Mouse (Mus musculus) neural tube, embryonic 14.5 days (tissue): ENCODE data around the gene Dnah1. TPM values are rescaled to one million over a fixed set of nuclear protein-coding genes. Genes with fewer than 3 reads are reported as not detected.

Source experiments
- ATAC-seq: fragments of 200-750 bp; cut with Nextera tagmentation; 2 replicates; pipeline ENCODE4 v1.8.0; 2017; ENCODE audit warnings: low read depth, mild to moderate bottlenecking, moderate TSS enrichment, moderate library complexity
- H3K27ac ChIP-seq: fragments of 300-500 bp; sonication (generic); 2 replicates; pipeline ENCODE4 v1.5.1; 2014; ENCODE audit warnings: low read depth, mild to moderate bottlenecking, control low read depth, low read length, moderate library complexity, mixed read lengths
- H3K27me3 ChIP-seq: fragments of 300-500 bp; sonication (generic); 2 replicates; pipeline ENCODE4 v1.6.1; 2014; ENCODE audit warnings: low read length; ENCODE audit not compliant: control insufficient read depth, insufficient read depth
- H3K36me3 ChIP-seq: fragments of 300-500 bp; sonication (generic); 2 replicates; pipeline ENCODE4 v1.6.1; 2014; ENCODE audit warnings: low read length, mixed read lengths; ENCODE audit not compliant: control insufficient read depth, insufficient read depth
- H3K4me1 ChIP-seq: fragments of 300-500 bp; sonication (generic); 2 replicates; pipeline ENCODE4 v1.6.1; 2014; ENCODE audit warnings: low read length; ENCODE audit not compliant: control insufficient read depth, insufficient read depth
- H3K4me2 ChIP-seq: fragments of 300-500 bp; sonication (generic); 2 replicates; pipeline ENCODE4 v1.6.1; 2014; ENCODE audit warnings: mild to moderate bottlenecking, low read depth, low read length, control low read depth
- H3K4me3 ChIP-seq: fragments of 300-500 bp; sonication (generic); 2 replicates; pipeline ENCODE4 v1.5.1; 2014; ENCODE audit warnings: low read depth, low read length, control low read depth, mixed read lengths
- H3K9ac ChIP-seq: fragments of 300-500 bp; sonication (generic); replicated peaks from 2 replicates; pipeline ENCODE4 v1.6.1; 2014; ENCODE audit warnings: low read depth, mild to moderate bottlenecking, control low read depth, low read length, mixed read lengths
- H3K9me3 ChIP-seq: fragments of 300-500 bp; sonication (generic); 2 replicates; pipeline ENCODE4 v1.6.1; 2016; ENCODE audit warnings: low read length; ENCODE audit not compliant: control insufficient read depth
- WGBS: fragments of 180-500 bp; shearing (Covaris S2); extraction: QIAGEN DNeasy Blood & Tissue Kit; methylation state at CpG from one replicate; pipeline ENCODE4 v1.1.7; 2014; 5-methylcytosine and 5-hydroxymethylcytosine counted together
- polyA plus RNA-seq: library from polyadenylated mRNA; unstranded; fragments of >200 nt; fragmentation: Nextera tagmentation; extraction: Ambion mirVana; gene quantifications from 2 replicates; pipeline ENCODE4 v1.2.1, GENCODE M21; 2014

Dnah1 gene
- polyA plus RNA-seq, 1 experiment from 2014 or later = 4.0 TPM

DNA sequence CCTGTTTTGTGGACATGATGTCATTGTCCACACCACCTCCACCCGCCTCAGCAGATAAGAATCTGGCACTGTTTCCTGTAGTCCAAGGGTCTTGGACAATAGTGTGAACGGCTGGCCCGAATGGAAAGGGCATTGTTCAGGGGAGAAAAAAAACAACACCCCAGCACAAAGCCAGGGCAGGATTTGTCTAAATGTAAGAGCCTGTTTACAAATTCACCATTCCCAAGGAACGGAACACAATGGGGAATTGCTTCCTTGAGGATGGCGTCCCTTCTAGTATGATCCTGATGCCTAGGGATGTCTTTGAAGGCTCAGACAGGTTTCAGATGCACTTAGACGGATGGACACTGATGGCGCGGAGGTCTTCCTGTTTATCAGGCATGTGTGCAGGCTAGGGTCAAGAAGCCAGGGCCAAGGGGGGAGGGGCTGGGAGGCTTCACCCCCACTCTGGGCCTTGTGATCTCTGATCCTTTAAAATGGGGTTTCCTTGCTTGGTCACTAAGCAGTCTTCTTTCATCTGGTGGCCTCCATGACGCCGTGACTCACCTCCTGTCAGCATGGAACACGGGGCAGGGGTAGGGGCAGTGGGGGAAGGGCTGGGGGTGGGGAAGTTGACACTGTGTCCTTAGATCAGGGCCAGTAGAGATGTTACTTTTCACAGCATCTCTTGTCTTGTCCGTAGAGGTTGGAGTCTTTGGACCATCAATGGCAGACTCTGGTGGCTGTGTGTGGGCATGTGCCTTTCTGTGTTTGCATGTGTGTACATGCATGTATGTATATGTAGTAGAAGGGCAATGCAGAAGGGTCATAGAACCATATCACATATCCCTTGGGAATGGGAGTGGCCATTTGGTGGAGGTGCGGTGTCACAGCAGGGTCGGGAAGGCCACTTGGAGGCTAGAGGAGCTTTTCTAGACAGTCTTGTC is 90.4 kb downstream of the Dnah1 start:
- Histone ChIP-seq H3K4me1 (0 out of 2 replicates have a peak, but pooled peaks cover 3% of the 10 kb centered on the region), H3K4me3 (no peak overlapping the region), H3K36me3 (no peaks in the 10 kb centered on the region), H3K27ac (no peak overlapping the region), H3K4me2 (no peak overlapping the region), H3K27me3 (no peaks in the 10 kb centered on the region), H3K9me3 (no peaks in the 10 kb centered on the region), H3K9ac (no peak overlapping the region)
- WGBS = 88% methylated on average over 14 of the region's 14 CpGs
- peak; percentile 42; the same call in 1 of the 2 replicates for ATAC-seq

DNA sequence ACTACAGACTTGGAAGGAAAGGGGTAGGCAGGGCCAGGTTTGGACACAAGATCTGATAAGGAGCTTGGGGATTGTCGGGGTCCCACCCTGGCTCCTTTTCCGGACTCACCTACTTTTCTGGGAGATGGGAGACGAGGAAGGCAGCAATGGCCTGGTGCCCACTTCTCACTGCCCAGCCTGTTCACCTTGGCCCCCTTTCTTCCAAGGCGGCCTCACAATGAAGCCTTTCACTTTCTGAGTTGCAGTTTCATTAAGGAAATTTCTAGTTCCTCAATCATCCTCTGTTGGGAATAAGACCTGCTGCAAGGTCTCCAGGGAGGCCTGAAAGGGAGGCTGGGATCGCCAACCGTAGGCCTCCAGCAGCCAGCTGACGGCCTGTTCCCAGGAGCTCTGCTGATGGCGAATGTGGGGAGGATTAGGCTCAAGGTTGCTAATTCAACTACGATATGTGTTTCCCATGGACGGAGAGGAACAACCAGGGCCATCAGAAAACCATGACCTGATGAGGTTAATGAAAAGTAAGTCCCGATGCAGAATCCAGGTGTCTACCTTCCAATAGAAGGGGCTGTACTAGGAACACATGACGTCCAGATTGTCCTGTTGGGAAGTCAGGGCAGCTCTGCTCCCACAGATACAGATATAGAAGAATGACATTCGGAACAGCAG is 91.2 kb downstream of the Dnah1 start:
- no peaks in the 10 kb centered on the region for H3K27me3 ChIP-seq
- H3K27ac ChIP-seq = no peak overlapping the region
- H3K4me2 ChIP-seq = no peak overlapping the region
- H3K36me3 ChIP-seq = no peaks in the 10 kb centered on the region
- no peaks in the 10 kb centered on the region for H3K9me3 ChIP-seq
- H3K4me1 ChIP-seq = 0 out of 2 replicates have a peak, but pooled peaks cover 3% of the 10 kb centered on the region
- no peak for ATAC-seq
- WGBS = 88% methylated on average over 13 of the region's 13 CpGs
- H3K4me3 ChIP-seq = no peak overlapping the region
- H3K9ac ChIP-seq = no peak overlapping the region

DNA sequence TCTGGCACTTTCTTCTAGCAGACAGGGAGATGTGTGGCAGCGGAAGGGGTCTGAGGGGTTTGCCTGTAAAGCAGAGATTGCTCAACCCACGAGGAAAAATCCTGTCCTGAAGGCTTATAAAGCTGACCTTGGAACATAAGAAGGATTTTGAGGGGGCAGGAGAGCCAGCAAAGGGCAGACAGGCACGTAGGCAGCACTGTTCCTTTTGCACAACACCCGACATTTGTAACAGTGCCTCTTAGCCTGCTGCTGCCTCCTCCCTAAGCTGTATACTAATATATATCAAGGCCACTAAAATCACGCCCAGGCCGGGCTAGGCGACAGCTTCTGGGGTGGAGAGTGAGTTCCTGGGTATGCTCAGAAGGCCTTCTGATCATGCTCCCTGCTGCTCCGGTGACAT is 93.3 kb downstream of the Dnah1 start:
- Histone ChIP-seq H3K4me1 (0 out of 2 replicates have a peak, but pooled peaks cover 3% of the 10 kb centered on the region), H3K9me3 (no peaks in the 10 kb centered on the region), H3K4me2 (no peak overlapping the region), H3K27me3 (no peaks in the 10 kb centered on the region), H3K9ac (no peak overlapping the region), H3K36me3 (no peaks in the 10 kb centered on the region), H3K27ac (no peak overlapping the region), H3K4me3 (no peak overlapping the region)
- no peak for ATAC-seq
- 65% methylated on average over 8 of the region's 8 CpGs for WGBS

DNA sequence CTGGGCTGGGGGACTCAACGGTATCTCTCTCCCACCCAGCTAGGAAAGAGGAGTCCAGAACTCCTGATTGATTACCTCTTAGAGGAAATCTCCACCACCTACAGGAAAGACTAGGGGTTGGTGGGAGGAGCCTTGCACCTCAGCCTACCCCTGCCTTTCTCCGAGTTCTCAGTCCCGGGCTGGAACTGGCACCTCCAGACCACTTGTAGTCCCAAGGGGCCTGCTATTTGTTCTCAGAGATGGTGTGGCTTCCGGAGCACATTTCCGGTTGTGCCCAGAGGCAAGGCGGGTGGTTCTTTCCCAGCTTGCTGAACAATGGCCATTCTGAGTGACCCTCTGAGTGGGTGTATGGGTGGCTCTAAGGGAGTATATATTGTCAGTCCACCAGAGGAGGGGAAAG is 95.5 kb downstream of the Dnah1 start:
- no peak for ATAC-seq
- Histone ChIP-seq H3K27me3 (no peaks in the 10 kb centered on the region), H3K36me3 (no peaks in the 10 kb centered on the region), H3K27ac (no peak overlapping the region), H3K9me3 (no peaks in the 10 kb centered on the region), H3K4me2 (no peak overlapping the region), H3K9ac (no peak overlapping the region), H3K4me3 (no peak overlapping the region), H3K4me1 (no peaks in the 10 kb centered on the region)
- WGBS = 77% methylated on average over 6 of the region's 6 CpGs

DNA sequence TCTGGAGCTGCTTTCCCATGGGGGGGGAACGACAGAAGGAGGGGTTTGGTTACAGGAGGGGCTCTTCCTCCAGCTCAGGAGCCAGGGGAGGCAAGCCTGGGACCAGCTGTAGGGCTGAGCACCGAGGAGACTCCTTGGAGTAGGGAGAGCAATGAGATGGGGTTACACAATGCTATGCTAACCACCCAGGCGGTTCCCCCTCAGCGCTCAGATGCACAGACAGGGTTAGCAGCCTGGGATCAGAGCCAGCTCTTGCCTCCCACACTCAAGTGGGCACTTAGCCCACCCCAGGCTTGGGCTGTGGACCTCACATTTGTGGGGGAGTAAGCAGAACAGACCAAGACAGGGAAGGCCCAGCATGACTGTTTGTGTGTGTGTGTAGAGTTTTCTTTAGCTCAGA is 96.7 kb downstream of the Dnah1 start:
- no peaks in the 10 kb centered on the region for H3K4me1 ChIP-seq
- no peaks in the 10 kb centered on the region for H3K9me3 ChIP-seq
- H3K9ac ChIP-seq = no peak overlapping the region
- no peaks in the 10 kb centered on the region for H3K36me3 ChIP-seq
- H3K4me2 ChIP-seq = no peak overlapping the region
- no peak overlapping the region for H3K27ac ChIP-seq
- 57% methylated on average over 4 of the region's 4 CpGs for WGBS
- no peaks in the 10 kb centered on the region for H3K27me3 ChIP-seq
- H3K4me3 ChIP-seq = no peak overlapping the region
- ATAC-seq = peak; percentile 61; the same call in 1 of the 2 replicates

DNA sequence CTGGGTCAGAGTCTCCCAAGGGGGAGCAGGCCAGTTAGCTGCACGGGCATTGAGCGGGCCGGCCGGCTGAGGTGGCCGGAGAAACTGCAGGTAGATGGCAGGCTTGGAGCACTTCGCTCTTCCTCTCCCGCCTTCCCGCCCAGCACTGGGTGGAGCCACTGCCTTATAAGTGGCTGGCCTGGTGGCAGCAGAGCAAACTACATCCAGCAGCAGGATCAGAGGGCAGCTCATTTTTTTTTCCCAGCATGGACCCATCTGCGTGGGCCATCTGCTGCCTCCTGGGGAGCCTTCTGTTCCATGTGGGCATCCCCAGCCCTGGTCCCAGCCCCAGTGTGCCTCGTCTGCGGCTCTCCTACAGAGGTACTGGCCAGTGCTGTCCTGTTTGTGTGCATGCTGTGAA is 106.0 kb downstream of the Dnah1 start, which contains the start of gene Sema3g:
Gene Sema3g, plus strand, starts transcription at position 195 of the 400 bp plus-strand sequence.
- no peaks in the 10 kb centered on the region; the same call in 1 of the 2 replicates for H3K4me1 ChIP-seq
- H3K36me3 ChIP-seq = no peaks in the 10 kb centered on the region
- H3K27me3 ChIP-seq = no peaks in the 10 kb centered on the region
- peak within 1 kb of the TSS; percentile 14; the same call in 1 of the 2 replicates for H3K4me2 ChIP-seq
- 9% methylated on average over 11 of the region's 11 CpGs for WGBS
- no peak within 1 kb of the TSS for H3K27ac ChIP-seq
- H3K9ac ChIP-seq = peak within 1 kb of the TSS; percentile 16; the same call in 1 of the 2 replicates
- H3K4me3 ChIP-seq = no peak within 1 kb of the TSS
- no peaks in the 10 kb centered on the region for H3K9me3 ChIP-seq
- peak; percentile 55; the same call in 1 of the 2 replicates for ATAC-seq

DNA sequence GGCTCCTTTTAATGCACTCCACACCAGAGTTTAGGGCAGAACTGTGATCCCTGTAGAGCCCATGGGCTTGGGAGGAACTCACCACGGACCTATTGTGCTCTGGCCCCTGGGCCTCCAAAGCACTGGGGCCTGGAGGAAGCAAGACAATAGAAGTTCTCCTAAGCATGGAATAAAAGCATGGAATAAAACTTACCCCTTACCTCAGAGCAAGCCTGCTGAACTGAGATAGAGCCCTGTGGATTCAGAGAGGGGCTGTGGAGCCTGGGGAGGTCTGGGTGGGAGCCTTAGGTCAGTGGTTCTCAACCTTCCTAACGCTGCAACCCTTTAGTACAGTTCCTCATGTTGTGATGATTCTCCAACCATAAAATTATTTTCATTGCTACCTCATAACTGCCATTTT is 106.8 kb downstream of the Dnah1 start, which contains the start of gene Nisch:
Gene Nisch, minus strand, starts transcription at position 101 of the 400 bp plus-strand sequence.
- H3K27ac ChIP-seq = no peak within 1 kb of the TSS
- H3K9ac ChIP-seq = peak within 1 kb of the TSS; percentile 16; the same call in 1 of the 2 replicates
- 52% methylated on average over 2 of the region's 2 CpGs for WGBS
- H3K36me3 ChIP-seq = no peaks in the 10 kb centered on the region
- H3K4me3 ChIP-seq = no peak within 1 kb of the TSS
- H3K9me3 ChIP-seq = no peaks in the 10 kb centered on the region
- no peak for ATAC-seq
- no peaks in the 10 kb centered on the region; the same call in 1 of the 2 replicates for H3K4me1 ChIP-seq
- H3K4me2 ChIP-seq = peak within 1 kb of the TSS; percentile 14; the same call in 1 of the 2 replicates
- no peaks in the 10 kb centered on the region for H3K27me3 ChIP-seq

DNA sequence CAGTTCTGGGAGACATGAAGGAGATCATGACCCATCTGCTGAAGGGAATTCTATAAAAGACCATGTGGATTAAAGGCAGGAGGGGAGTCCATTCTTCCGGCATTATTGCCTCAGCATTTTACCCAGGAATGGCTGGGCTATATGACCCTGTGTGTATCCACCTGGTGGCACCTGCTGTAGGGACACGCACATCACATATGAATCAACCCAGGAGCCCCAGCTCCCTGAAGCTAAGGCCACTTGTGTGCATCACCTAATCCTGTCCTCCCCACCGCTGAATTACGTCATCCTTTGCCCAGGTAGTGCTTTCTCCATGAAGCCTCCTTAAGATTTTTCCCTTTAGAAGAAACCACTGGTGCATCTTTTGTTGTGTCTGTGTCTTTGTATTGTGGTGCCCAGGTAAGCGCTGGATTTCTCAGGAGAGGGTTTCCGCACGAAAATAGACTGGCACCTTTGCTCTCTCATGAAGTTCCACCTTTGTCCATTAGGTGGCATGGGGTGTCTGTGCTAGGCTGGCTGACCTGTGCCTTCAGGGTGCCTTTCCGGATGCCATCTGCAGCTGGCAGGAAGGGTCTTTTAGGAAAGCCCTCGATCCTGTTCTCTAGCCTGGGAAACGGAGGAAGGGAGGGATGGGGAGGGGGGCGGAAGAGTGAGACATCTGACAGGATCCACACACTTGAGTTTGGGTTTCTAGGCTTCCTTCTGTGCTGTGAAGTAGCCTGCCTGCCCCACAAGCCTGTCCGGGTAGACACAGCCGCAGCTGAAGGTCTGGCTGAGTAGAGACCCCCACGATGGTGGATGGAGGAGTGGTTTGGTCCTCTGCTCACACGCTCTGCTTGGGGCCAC is 108.3 kb downstream of the Dnah1 start:
- peak; percentile 75 for ATAC-seq

More for the DNA sequence above, 108.3 kb downstream of the Dnah1 start:
- no peak overlapping the region for H3K4me2 ChIP-seq
- H3K9ac ChIP-seq = no peak overlapping the region
- no peaks in the 10 kb centered on the region; the same call in 1 of the 2 replicates for H3K4me1 ChIP-seq
- no peak overlapping the region for H3K27ac ChIP-seq
- no peak overlapping the region for H3K4me3 ChIP-seq
- H3K9me3 ChIP-seq = no peaks in the 10 kb centered on the region
- no peaks in the 10 kb centered on the region for H3K36me3 ChIP-seq
- H3K27me3 ChIP-seq = no peaks in the 10 kb centered on the region
- WGBS = 33% methylated on average over 15 of the region's 15 CpGs
